Mouse (Mus musculus): Measurements from ENCODE around the gene Gpd2.

Gene Gpd2

DNA sequence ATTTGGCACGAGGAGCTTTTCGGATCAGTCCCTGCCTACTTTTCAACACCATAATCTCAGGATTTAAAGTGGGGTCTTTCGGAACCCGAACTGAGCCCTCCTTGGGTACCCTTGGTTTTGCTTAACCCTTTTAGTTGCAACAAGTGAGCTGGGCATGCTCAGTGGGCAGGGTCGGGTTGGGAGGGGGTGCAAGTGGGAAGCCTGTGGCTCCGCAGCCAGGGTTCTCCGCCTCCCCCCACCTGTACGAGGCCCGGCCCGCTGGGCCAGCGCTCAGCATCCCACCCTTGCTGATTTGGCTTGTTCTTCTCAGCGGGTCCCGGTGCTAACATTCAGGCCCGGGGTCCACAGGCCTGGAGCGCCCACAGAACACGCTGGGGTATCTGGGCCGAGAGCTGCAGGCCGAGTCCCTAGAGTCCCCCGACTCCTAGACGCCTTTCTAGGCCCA, at the start of gene Gpd2:
TSS of gene Gpd2 (plus strand) at position 161 of the 445 bp plus-strand sequence.
- DNase-seq (ENCODE audit: low read depth, low spot score) = no peak

DNA sequence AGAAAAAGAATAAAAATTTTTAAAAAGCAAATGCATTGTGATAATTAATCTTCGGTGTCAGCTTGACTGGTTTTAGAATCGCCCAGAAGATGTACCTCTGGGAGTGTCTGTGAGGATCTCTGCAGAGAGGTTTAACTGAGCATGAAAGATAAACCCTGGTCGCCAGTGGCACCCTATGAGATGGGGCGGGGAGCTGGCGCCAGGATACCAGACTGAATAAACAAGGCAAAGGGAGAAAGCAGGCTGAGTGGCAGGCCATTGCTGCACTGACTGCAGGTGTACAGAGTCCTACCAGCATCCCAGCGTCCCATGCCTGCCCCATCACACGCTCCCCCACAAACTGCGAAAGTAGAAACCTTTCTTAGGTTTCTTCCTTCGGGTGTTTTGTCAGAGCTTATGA, 49.2 kb upstream of the Gpd2 start:
- DNase-seq (ENCODE audit: low read depth, low spot score) = no peak

DNA sequence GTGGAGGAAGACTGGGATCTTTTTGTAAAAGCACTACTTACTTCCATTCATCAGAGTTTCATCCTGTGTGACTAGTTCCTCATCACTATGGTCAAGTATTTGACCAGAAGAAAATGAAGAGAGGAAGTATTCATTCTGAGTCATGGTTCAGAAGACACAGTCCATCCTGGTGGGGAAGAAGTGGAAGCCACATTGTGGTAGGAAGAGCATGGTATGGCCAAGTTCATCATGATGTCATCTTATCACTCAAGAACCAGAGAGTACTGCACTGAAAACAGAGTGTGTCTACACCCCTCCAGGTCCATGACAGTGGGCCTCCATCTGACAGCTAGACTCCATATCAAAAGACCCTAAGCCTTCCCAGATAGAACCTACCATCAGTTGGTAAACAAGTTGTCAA, 46.6 kb upstream of the Gpd2 start:
- DNase-seq (ENCODE audit: low read depth, low spot score) = no peak

DNA sequence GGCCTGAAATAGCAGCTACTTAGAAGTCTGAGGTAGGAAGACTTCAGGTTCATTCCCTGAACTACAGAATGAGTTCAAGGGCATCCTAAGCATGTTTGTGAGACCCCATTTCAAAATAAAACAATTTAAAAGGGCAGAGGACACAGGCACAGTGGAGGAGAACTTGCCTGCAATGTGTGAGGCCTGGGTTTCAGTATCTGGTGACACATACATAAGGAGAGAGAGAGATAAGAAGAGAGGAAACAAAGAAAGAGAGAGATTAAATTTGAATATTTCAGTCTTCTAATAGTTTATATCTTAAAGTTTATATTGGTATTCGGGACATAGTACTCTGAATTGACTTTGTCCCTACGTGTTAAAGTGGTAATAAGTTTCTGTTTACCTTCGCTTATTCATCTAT, 38.4 kb upstream of the Gpd2 start:
- no peak for DNase-seq (ENCODE audit: low read depth, low spot score)

DNA sequence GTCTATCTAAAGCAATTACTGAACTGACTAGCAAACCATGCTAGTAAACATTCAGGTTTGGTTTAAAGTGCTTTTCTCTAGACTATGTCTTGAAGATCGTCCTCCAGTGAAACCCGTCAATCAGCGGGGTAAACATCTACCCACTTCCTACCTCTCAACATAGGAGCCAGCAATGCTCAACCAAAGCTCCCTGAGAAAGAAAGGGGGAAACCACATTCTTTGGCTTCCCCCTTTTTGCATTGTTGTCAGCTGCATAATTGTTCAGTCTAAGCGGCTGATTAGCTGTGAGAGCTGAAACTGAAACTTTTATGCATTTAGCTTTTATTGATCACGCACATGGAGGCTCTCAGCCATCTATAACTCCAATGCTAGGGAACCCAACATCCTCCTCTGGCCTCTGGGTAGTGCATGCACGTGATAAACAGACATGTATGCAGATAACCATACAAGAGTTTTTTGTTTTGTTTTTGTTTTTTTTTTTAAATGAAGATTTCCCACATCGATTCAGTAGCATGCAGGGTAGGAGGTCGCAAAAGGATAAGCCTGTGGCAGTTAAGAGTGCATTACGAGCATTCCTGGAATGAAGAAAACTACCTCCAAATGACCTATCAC, 28.9 kb upstream of the Gpd2 start:
- DNase-seq (ENCODE audit: low read depth, low spot score) = no peak

DNA sequence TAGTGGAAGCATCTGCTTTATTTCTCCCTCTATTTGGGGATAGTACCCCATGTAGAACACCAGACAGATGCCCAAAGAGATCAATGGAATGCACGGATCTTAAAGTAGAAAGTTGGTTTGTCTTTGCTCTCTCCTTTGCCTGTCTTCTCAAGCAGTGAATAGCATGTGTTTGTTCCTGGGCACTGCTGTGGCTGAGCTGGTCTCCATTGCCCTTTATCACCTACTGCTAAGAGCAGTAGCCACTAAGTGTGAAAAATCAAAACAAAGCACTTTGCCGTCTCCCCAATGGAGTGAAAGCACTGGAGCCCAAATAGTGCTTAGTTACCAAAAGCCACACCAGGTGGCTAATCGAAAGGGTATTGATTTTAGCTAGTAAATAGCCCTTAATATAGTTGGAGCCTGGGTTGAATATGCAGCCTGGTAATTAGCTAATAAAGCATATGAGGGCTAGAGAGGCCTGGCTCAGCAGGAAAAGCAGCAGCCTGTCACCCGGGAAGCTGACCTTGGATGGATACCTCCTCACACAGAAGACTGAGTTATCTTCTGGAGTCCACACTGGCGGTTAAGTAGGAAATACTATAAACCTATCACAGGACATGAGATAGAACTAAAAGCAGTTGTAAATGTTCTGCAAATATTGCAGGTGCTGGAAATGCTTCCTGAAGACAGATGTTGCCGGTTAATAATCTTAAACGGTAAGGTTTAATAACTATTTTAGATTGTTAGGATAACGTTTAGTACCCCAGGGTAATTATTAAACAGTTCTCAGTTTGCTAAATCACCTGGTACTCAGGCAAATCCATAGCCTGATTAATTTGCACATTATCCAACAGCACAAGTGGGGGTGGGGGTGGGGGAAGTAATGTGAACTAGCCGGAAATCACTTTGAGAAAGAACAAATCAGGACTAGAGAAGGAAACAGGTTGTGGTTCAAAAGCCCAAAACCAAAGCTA, 26.1 kb upstream of the Gpd2 start:
- DNase-seq (ENCODE audit: low read depth, low spot score) = no peak

DNA sequence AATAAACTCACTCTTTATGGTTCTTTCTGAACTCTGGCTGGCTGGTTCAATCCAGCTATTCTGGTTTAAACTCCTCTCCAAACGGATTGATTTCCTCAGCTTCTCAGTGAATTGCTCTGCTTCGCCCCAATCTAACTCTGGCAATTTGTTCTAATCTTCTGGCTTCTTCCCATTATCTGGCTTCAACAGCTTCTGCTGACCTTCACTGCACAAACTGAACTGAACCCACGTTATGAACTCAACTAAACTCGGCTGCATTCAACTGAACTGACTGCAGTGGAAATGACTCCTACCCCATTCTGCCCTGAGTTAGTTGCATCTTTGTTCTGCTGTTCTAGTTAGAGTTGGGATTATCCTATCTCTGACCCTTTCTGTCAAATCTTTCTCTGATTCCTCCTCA, 24.1 kb upstream of the Gpd2 start:
- DNase-seq (ENCODE audit: low read depth, low spot score) = no peak

DNA sequence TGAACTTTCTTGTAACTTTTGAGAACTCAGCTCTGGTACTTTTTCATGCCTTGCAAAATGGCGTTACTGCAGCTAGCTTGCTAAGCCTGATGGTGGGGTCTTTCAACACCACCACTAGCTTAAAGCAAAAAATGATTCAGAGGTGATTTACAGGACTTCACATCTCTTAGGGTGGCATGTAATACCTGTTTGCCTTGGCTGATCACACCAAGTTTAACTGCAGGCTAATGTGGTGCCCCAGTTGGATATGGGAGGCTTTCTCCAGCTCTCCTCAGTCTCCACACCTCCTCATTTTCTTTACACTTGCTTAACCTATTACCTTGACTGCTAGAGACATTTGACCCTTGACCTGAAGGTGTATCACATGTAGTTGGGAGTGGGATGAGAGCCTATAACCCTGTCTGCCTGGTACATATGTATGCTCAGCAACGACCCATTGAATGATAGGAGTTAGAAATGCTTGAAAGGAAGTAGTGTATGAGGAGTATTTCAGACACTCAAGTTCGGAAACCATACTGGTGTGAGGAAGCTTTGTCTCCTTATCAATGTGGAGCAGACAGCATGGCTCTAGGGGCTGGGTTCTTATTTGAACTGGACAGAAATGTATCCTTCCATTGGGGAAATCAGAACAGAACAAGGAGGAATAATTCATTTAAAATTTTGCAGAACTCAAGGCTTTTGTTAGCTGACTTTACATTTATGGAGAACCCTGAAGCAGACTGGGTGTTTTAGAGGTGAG, 14.0 kb upstream of the Gpd2 start:
- no peak for DNase-seq (ENCODE audit: low read depth, low spot score)

DNA sequence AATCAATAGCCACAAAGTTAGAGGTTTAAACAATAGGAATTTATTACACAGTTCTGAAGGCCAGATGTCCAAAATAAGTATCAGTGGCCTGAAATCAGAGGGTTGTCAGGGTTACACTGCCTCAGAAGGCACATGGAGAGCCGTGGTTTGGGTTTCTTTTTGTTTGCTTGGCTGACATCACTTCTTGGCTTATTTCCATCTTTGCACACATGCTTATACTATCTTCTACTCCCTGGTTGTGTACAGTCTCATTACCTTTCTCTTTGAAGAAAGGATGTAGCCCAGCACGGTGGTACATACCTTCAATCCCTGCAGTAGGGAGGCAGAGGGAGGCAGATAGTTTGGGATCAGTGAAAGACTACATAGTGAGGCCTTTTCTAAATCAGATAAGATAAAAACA, 12.2 kb upstream of the Gpd2 start:
- no peak for DNase-seq (ENCODE audit: low read depth, low spot score)

DNA sequence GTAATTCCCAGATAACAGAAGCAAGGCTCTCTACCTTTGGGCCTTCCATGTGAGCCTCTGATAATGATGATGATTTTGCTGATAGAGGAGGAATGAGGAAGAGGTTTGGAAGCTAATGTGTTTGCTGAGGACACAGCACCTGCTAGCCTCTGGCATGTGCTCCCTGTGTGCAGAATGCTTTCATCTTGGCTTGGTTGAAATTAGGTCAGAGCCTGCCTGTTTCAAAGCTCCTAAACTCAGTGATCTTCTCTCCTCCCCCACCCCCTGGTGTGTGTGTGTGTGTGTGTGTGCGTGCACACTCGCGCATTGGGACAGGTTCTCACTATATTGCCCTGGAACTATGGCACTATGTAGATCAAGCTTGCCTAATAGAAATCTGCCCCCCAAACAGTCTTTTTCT, 10.0 kb upstream of the Gpd2 start:
- no peak for DNase-seq (ENCODE audit: low read depth, low spot score)

DNA sequence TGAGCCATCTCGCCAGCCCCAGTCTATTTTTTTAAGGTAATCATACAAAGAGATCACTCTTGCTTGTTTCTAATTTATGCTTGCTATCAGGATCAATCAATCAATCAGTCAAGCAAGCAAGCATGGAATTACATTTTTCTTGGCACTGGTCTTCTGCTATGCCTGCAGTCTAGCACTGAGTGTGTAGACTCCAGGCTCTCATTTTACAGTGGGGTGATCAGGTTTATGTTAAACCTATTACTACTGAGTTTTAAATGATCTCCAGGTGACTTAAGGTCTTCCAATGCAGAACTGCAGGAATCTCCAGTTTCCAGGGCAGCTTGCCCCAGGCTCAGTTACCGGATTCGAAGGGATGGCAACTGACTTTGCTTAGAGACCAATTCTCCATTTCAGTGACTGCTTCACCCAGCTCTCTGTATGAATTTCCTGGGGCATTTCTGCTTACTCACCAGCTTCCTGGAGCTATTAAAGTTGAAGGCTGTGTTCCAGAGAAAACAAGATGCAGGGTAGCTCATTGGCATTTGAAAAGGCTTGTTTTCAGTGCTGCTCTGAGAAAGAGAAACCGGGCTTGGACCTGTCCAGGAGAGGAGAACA, 7.7 kb upstream of the Gpd2 start:
- DNase-seq (ENCODE audit: low read depth, low spot score) = no peak

DNA sequence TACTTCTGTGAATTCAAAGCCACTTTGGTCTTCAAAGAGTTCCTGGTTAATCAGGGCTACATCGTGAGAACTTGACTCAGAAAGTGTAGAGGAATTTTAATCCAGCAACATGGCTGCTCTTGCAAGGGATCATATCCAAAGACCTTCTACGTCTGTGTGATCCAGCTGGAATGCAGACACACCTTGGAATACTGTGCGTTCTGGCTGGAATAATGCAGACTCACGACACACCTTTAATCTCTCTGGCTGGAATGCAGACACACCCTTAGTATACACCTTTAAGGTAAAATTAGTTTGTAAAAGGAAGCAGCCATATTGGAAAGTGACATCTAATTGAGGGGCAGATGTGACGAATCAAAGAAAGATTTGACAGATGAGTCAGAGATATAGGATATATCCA, 6.0 kb upstream of the Gpd2 start:
- DNase-seq (ENCODE audit: low read depth, low spot score) = no peak

DNA sequence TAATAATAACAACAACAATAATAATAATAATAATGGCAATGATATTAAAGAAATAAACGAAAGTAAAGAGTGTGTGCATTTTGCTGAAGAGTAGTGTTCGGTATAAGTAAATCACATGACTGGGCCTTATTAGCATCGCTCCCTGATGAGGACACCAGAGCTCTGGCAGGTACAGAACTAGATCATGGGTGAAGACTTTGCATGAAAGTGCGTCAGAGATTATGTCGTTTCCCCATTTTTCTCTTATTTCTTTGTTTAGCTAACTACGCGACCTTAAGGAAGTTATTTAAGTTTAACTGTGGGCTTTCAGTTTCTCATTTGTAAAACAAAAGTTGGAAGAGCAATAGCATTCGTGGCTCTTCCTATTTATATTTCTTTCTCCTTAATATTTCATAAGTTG, 5.1 kb upstream of the Gpd2 start:
- no peak for DNase-seq (ENCODE audit: low read depth, low spot score)

DNA sequence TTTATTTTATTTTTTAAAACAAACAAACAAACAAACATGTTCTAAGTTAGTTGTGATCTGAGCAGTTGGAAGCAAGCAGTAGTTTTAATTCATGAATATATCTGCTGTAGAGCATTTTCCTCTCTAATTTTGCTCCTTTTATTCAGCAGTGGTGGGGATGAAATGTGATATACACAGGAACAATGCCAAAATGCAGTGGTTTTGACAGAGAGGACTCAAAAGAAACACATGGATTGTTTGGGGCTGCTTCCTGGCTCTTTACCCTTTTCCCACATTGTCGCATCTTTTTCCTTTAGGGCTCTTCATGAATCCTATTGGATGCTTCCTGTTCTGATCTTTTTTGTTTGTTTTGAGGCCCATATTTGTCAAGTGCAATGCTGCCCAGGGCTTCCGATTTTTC, 1.2 kb upstream of the Gpd2 start:
- DNase-seq (ENCODE audit: low read depth, low spot score) = no peak

DNA sequence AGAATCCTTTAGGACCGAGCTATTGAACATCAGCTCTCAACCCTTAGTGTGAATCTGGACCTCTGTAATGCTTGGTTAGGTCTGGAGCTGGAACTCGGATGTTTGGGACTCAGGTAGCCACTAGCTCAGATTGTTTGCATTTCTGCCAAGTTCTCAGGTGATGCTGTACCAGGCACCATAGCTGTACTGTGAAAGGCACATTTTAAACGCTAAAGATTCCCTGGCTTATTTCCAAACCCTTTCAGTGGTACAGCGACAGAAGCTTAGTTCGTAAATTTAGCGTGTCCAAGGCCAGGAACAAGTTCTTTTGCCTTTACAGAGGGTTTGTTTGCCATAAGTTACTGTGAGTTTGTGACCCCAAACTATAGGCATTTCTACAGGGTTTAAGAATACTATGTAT, 409 bp upstream of the Gpd2 start:
- no peak for DNase-seq (ENCODE audit: low read depth, low spot score)

DNA sequence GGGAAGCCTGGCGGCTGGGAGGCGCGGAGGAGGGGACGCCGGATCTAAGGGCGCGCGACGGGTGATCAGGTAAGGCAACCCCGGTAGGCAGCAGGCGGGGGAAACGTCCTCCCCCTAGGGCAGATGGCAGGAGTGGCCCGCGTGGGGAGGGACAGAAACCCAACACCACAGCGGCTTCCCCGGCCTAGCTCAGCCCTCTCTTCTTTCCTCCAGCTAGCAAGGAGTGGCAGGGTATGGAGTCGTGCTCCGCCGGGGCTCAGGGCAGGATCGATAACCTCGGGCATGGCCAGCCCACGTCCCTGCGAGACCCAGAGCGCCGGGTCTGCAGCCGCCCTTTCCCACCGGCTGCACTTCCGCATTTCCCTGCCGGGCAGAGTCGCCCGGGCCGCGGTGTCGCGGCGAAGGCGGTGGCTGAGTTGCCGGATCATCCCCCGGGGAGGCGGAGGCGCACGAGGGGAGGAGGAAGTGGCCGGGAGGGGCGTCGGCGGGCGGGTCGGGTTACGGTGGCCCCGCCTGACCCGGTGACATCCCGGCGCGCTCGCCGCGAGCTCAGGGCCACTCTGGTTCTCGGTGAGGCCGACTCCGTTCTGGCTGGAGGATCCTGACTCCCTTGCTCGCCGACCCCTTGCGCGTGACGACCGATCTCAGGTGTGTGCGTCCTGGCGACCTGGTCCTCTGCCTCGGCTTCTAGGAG, 632 bp downstream of the Gpd2 start:
- peak; percentile 44 for DNase-seq (ENCODE audit: low read depth, low spot score)

DNA sequence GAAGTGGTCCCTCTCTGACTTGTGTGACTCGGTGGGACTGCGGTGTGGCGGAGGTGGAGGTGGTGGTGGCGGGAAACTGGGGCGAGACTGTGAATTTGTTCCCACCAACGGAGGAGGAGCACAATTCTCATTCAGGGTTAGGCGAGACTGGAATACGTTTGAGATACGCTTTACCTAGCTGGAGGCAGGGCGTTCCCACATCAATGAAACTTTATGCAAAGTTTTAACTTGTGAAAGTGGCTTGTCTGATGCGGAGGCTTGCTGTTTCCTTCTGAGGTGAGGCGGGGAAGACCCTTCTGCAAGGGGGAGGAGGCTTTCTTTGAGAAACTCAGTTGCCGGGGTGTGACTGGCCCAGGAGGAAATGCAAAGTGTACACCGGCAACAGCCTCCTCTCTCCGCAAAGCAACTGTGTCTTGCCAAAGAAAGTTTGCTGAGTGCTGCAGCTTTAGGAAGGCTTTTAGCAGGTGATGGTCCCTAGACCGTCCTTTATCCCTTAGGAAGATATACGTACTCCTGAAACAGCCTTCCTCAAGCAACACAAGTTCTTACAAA, 1.3 kb downstream of the Gpd2 start:
- DNase-seq (ENCODE audit: low read depth, low spot score) = no peak

DNA sequence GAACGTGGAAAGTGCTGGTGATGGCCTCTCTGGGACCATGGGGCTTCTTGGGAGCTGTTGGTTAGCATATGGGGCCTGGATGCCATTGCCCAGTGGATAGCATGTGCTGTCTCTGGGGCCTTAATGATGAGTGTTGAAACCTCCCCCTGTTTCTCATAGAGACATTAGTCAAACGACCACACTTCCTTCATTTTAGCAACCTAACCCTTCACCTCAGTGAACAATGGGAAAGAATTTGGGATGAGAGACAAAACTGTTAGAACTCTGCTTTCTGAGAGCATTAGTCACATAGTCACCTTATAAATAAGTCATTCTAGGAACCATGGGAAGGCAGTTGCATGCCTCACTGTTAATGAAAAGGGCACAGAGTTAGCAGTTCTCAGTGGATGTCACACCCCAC, 1.9 kb downstream of the Gpd2 start:
- no peak for DNase-seq (ENCODE audit: low read depth, low spot score)

DNA sequence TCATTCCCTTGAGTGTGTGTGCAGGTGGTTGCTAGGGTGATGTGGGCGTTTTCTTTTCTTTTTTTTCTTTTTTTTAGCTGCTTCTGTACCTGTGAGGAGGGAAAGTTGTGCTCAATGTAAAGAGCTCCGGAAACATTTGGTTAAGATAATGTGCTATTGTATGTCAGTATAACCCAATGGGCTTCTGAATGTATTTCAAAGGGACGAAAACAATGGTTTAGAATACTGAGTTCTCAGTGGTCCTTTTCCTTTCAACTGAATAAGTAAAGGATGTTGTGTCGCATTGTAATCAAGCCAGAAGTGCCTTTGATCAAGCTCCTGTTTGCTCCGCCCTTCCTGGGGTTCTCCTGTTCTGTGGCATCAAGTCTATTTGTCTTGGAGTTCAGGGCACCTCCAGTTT, 6.6 kb downstream of the Gpd2 start:
- no peak for DNase-seq (ENCODE audit: low read depth, low spot score)

DNA sequence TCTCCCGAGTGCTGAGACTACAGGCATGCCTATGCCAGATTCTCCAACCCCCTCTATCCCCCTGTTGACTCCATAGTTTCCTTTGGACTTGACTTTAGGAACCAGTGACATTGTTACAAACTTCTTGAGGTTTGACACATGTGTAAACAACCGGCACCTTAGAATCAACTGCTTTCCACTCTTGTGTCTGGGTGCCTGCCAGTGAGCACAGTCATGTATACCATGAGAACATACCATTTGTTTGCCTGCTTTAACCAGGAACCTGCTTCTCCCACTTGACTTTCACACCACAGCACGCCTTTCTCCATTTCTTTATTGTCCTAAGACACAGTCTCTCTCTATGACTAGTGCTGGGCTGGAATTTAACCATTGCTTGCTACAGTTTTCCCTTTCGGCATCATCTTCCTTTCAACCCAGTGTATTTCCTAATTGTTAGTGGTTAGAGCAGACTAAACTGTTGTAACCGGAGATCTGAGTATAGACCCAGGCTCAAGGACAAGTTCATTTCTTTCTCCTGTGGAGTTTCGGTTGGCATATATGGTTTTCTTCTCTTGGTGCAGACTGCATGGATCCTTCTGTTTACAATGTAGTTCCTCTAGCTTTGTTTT, 8.4 kb downstream of the Gpd2 start:
- no peak for DNase-seq (ENCODE audit: low read depth, low spot score)

DNA sequence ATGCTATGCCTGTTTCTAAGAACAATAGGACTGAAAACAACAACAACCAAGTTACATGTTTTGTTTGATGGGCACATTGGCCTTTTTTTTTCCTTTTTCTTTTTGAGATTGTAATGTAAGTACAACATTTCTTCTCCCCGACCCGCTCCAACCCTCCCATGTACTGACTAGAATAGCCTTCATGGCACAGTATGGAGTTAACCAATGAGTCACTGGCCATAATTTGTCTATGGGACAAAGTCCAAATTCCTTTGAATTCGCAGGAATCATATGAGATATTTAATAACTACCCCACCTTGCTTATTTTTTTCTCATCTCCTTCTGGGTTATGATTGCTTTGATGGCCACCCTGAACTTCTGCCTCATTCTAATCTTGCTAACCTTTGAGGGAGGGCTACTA, 12.7 kb downstream of the Gpd2 start:
- no peak for DNase-seq (ENCODE audit: low read depth, low spot score)

Data from retina, adult 2 months (tissue).